Mouse (Mus musculus) forebrain, embryonic 16.5 days (tissue): ENCODE measurements around the gene Med16. TPM values are rescaled to one million over a fixed set of nuclear protein-coding genes. Genes with fewer than 3 reads are reported as not detected.

Experiments
- ATAC-seq: fragments of 200-750 bp; cut with Nextera tagmentation; 2 replicates; pipeline ENCODE4 v1.8.0; 2017; ENCODE audit warnings: mild to moderate bottlenecking, moderate library complexity
- H3K27ac ChIP-seq: fragments of 300-500 bp; sonication (generic); 2 replicates; pipeline ENCODE4 v1.5.1; 2014; ENCODE audit warnings: low read length, control low read depth
- H3K27me3 ChIP-seq: fragments of 300-500 bp; sonication (generic); replicated peaks from 2 replicates; pipeline ENCODE4 v1.6.1; 2014; ENCODE audit warnings: low read length; ENCODE audit not compliant: control insufficient read depth, insufficient read depth
- H3K36me3 ChIP-seq: fragments of 300-500 bp; sonication (generic); 2 replicates; pipeline ENCODE4 v1.6.1; 2014; ENCODE audit not compliant: control insufficient read depth, insufficient read depth
- H3K4me1 ChIP-seq: fragments of 300-500 bp; sonication (generic); replicated peaks from 2 replicates; pipeline ENCODE4 v1.6.1; 2014; ENCODE audit warnings: low read length; ENCODE audit not compliant: control insufficient read depth, insufficient read depth
- H3K4me2 ChIP-seq: fragments of 300-500 bp; sonication (generic); 2 replicates; pipeline ENCODE4 v1.6.1; 2014; ENCODE audit warnings: mild to moderate bottlenecking, low read length, control low read depth
- H3K4me3 ChIP-seq: fragments of 300-500 bp; sonication (generic); replicated peaks from 2 replicates; pipeline ENCODE4 v1.5.1; 2014; ENCODE audit warnings: mild to moderate bottlenecking, low read length, control low read depth
- H3K9ac ChIP-seq: fragments of 300-500 bp; sonication (generic); replicated peaks from 2 replicates; pipeline ENCODE4 v1.6.1; 2014; ENCODE audit warnings: low read depth, low read length, control low read depth
- H3K9me3 ChIP-seq: fragments of 300-500 bp; sonication (generic); 2 replicates; pipeline ENCODE4 v1.6.1; 2016; ENCODE audit warnings: low read length; ENCODE audit not compliant: control insufficient read depth
- WGBS: fragments of 180-500 bp; shearing (Covaris S2); extraction: QIAGEN DNeasy Blood & Tissue Kit; methylation state at CpG from one replicate; pipeline ENCODE4 v1.1.7; 2014; 5-methylcytosine and 5-hydroxymethylcytosine counted together
- polyA plus RNA-seq: library from polyadenylated mRNA; unstranded; fragments of >200 nt; fragmentation: Nextera tagmentation; extraction: Ambion mirVana; gene quantifications from 2 replicates; pipeline ENCODE4 v1.2.1, GENCODE M21; 2015

The Med16 gene
- polyA plus RNA-seq, 1 experiment from 2014 or later = 54.0 TPM

GRCm38 (mm10) chr10:79861230-79862048 lies 47.3 kb downstream of the Med16 start:
- H3K27me3 ChIP-seq = no peaks in the 10 kb centered on the region
- whole genome bisulfite sequencing = 73% methylated on average over 25 of the region's 25 CpGs
- peaks cover 42% of the 10 kb centered on the region for H3K36me3 ChIP-seq
- H3K4me1 ChIP-seq = peaks cover 30% of the 10 kb centered on the region
- H3K9ac ChIP-seq = no peak overlapping the region
- H3K4me2 ChIP-seq = no peak overlapping the region
- H3K4me3 ChIP-seq = no peak overlapping the region
- H3K27ac ChIP-seq = no peak overlapping the region
- no peaks in the 10 kb centered on the region for H3K9me3 ChIP-seq
- no peak for ATAC-seq

- Histone ChIP-seq H3K9me3 (no peaks in the 10 kb centered on the region), H3K4me1 (peaks cover 38% of the 10 kb centered on the region), H3K27ac (no peak overlapping the region), H3K4me3 (no peak overlapping the region), H3K4me2 (no peak overlapping the region), H3K27me3 (no peaks in the 10 kb centered on the region), H3K9ac (no peak overlapping the region), H3K36me3 (peaks cover 38% of the 10 kb centered on the region)
- ATAC-seq = no peak
- 90% methylated on average over 26 of the region's 26 CpGs for WGBS
Measured at GRCm38 (mm10) chr10:79860079-79860911, 48.4 kb downstream of the Med16 start.

GRCm38 (mm10) chr10:79859116-79859515 lies 49.6 kb downstream of the Med16 start:
- H3K27me3 ChIP-seq = no peaks in the 10 kb centered on the region
- peaks cover 38% of the 10 kb centered on the region for H3K4me1 ChIP-seq
- H3K36me3 ChIP-seq = peaks cover 32% of the 10 kb centered on the region
- H3K9ac ChIP-seq = 0 out of 2 replicates have a peak overlapping the region, but pooled peaks have one; percentile 15
- ATAC-seq = no peak
- 78% methylated on average over 11 of the region's 11 CpGs for WGBS
- H3K4me3 ChIP-seq = no peak overlapping the region
- no peak overlapping the region for H3K27ac ChIP-seq
- no peak overlapping the region; the same call in 1 of the 2 replicates for H3K4me2 ChIP-seq
- no peaks in the 10 kb centered on the region for H3K9me3 ChIP-seq

- peak; percentile 10; the same call in 1 of the 2 replicates for ATAC-seq
- Histone ChIP-seq H3K9me3 (no peaks in the 10 kb centered on the region), H3K4me1 (peaks cover 38% of the 10 kb centered on the region), H3K27me3 (no peaks in the 10 kb centered on the region), H3K36me3 (peaks cover 32% of the 10 kb centered on the region), H3K4me2 (peak overlapping the region; percentile 96), H3K4me3 (peak overlapping the region; percentile 97), H3K27ac (peak overlapping the region; percentile 65), H3K9ac (0 out of 2 replicates have a peak overlapping the region, but pooled peaks have one; percentile 15)
- WGBS = 32% methylated on average over 16 of the region's 17 CpGs
Measured at GRCm38 (mm10) chr10:79858416-79859074, 50.2 kb downstream of the Med16 start.

GRCm38 (mm10) chr10:79857894-79858293 lies 50.8 kb downstream of the Med16 start:
- ATAC-seq = no peak
- 56% methylated on average over 2 of the region's 2 CpGs for WGBS
- peaks cover 44% of the 10 kb centered on the region for H3K4me1 ChIP-seq
- peak overlapping the region; percentile 40; the same call in 1 of the 2 replicates for H3K9ac ChIP-seq
- H3K27me3 ChIP-seq = no peaks in the 10 kb centered on the region
- peak overlapping the region; percentile 97 for H3K4me3 ChIP-seq
- H3K4me2 ChIP-seq = peak overlapping the region; percentile 96
- no peaks in the 10 kb centered on the region for H3K9me3 ChIP-seq
- peak overlapping the region; percentile 65 for H3K27ac ChIP-seq
- H3K36me3 ChIP-seq = peaks cover 30% of the 10 kb centered on the region

GRCm38 (mm10) chr10:79857452-79857811 lies 51.3 kb downstream of the Med16 start:
- H3K27me3 ChIP-seq = no peaks in the 10 kb centered on the region
- peaks cover 49% of the 10 kb centered on the region for H3K4me1 ChIP-seq
- H3K4me3 ChIP-seq = peak overlapping the region; percentile 97
- no peaks in the 10 kb centered on the region for H3K9me3 ChIP-seq
- peak overlapping the region; percentile 95 for H3K9ac ChIP-seq
- 14% methylated on average over 4 of the region's 4 CpGs for WGBS
- peaks cover 30% of the 10 kb centered on the region for H3K36me3 ChIP-seq
- H3K4me2 ChIP-seq = peak overlapping the region; percentile 96
- no peak for ATAC-seq
- H3K27ac ChIP-seq = peak overlapping the region; percentile 65

DNA sequence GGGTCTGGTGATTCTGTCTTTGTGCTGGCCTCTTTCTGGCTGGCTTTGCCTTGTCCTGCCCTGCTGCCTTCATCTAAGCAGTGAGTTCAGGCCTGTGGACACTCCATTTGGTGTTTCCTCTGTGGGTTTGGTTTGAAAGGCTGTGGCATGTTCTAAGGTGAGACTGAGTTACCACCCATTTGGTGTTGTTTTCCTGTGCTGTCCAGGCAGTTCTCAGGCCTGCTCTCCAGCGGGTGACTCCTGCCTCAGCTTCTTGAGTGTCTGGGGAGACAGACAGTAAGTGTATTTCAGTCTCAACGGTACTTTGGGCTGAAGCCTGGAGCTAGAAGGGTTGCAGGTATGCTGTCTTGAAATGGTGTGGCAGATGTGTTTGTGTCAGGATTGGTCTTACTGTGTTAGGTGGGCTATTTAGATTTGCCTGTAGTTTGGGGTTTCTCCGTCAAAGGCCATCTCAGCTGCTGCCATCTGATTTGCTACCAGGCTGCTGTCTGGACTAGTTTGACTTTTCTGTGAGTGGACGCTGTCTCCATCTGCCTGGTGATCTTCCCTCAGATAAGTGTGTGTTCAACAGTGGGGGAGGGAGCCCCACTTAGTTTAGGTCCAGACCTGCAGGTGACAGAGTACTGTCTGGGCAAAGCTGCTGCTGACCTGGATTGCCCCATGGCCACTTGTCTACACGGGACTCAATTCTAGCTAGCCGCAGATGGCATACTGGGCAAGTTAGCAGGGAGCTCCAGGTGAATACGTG lies 51.8 kb downstream of the Med16 start:
- H3K9ac ChIP-seq = peak overlapping the region; percentile 95
- no peak for ATAC-seq
- peak overlapping the region; percentile 97 for H3K4me3 ChIP-seq
- H3K4me2 ChIP-seq = peak overlapping the region; percentile 96
- no peaks in the 10 kb centered on the region for H3K9me3 ChIP-seq
- peaks cover 27% of the 10 kb centered on the region for H3K36me3 ChIP-seq
- H3K4me1 ChIP-seq = peaks cover 54% of the 10 kb centered on the region
- H3K27me3 ChIP-seq = no peaks in the 10 kb centered on the region
- peak overlapping the region; percentile 65 for H3K27ac ChIP-seq
- 42% methylated on average over 7 of the region's 7 CpGs for WGBS

- peak overlapping the region; percentile 96 for H3K4me2 ChIP-seq
- 31% methylated on average over 6 of the region's 6 CpGs for WGBS
- peak overlapping the region; percentile 97 for H3K4me3 ChIP-seq
- H3K9ac ChIP-seq = peak overlapping the region; percentile 95
- peaks cover 60% of the 10 kb centered on the region for H3K4me1 ChIP-seq
- H3K9me3 ChIP-seq = no peaks in the 10 kb centered on the region
- peak overlapping the region; percentile 31 for H3K27ac ChIP-seq
- no peaks in the 10 kb centered on the region for H3K27me3 ChIP-seq
- no peak for ATAC-seq
- peaks cover 22% of the 10 kb centered on the region for H3K36me3 ChIP-seq
Measured at GRCm38 (mm10) chr10:79856280-79856679, 52.4 kb downstream of the Med16 start.
